Mouse (Mus musculus): ENCODE results near the gene Atp2c1. TPM values are rescaled to one million over a fixed set of nuclear protein-coding genes. Genes with fewer than 3 reads are reported as not detected.

Gene Atp2c1
- polyA plus RNA-seq, 1 experiment from 2014 or later = 54.8 TPM

GRCm38 (mm10) chr9:105379533-105380145 lies 147.5 kb downstream of the Atp2c1 start:
- Histone ChIP-seq H3K27ac (replicated peaks) (no peak overlapping the region), H3K9me3 (replicated peaks) (no peaks in the 10 kb centered on the region), H3K4me3 (no peak overlapping the region), H3K36me3 (no peaks in the 10 kb centered on the region), H3K27me3 (ENCODE audit: low read depth, poor library complexity, severe bottlenecking) (no peaks in the 10 kb centered on the region), H3K4me1 (peaks cover 3% of the 10 kb centered on the region; the same call in 1 of the 2 replicates)
- no peak for DNase-seq (ENCODE audit: low spot score)
- 84% methylated on average over 8 of the region's 8 CpGs for WGBS

DNA sequence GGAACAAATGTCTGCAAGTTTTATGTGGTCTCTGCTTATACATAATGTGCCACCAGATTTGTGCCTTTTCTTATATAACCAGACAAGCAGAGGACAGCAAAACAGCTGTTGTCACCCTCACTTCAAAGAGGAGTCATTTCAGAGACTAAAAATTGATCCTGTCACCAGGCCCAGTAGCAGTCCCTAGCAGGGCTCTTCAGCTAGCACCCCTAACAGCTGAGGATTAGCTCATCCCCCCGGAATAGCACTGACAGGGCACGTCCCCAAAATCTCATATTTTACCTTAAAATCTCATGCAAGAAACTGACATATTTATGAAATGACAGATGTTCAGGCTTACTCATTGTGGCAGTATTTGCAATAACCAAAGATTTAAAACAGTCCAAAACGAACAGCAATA lies 149.5 kb downstream of the Atp2c1 start:
- Histone ChIP-seq H3K27ac (replicated peaks) (no peak overlapping the region), H3K4me3 (no peak overlapping the region), H3K36me3 (no peaks in the 10 kb centered on the region), H3K9me3 (replicated peaks) (no peaks in the 10 kb centered on the region), H3K4me1 (peaks cover 3% of the 10 kb centered on the region; the same call in 1 of the 2 replicates), H3K27me3 (ENCODE audit: low read depth, poor library complexity, severe bottlenecking) (no peaks in the 10 kb centered on the region)
- 84% methylated on average over 3 of the region's 3 CpGs for WGBS
- no peak for DNase-seq (ENCODE audit: low spot score)

DNA sequence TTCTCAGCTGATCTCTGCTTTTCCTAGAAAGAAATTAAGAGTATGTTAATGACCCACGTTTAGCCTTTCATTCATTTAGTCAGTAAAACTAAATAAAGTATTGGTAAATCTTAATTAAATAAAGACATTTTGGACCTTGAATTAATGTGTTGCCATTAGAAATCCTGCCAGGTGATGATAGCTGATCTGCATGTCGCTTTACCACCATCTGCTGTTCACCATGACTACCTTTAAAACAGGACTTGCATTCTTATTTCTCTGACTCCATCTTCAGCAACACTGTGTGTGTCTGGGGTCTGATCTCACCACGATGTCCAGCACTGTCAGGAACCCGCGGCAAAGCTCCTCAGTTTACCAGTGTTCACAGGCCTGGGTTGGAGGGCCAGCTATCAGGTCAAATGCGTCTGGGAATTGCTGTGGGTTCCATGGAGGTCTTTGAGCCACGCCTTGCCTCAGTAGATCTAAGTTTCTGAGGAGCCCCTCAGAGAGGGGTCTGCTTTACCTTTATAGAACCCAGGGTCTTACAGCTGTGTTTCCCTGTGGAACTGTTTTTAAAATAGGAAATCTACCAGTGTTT lies 150.1 kb downstream of the Atp2c1 start:
- WGBS = 84% methylated on average over 7 of the region's 7 CpGs
- H3K27ac ChIP-seq (replicated peaks) = no peak overlapping the region
- no peak for DNase-seq (ENCODE audit: low spot score)

DNA sequence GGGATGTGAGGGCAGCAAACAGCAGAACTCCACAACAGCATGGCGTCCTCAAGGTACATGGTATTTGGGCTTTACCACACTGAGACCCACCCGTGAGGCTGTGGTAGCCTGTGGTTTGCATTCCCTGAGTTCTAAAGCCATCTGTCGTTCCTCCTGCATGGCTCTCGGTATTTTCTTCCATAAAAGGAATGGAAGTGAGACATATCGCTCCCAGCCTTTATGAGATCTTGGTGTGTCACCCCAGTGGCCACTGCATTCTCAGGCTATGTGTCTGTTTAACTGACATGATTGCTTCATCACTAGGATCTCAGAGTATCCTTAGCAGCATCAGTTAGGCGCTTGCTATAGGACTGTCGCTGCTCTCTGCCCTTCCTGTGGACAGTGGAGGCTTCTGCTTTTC lies 150.7 kb downstream of the Atp2c1 start:
- peaks cover 3% of the 10 kb centered on the region; the same call in 1 of the 2 replicates for H3K4me1 ChIP-seq
- H3K27ac ChIP-seq (replicated peaks) = no peak overlapping the region

More for the DNA sequence above, 150.1 kb downstream of the Atp2c1 start:
- H3K4me1 ChIP-seq = peaks cover 3% of the 10 kb centered on the region; the same call in 1 of the 2 replicates
- H3K9me3 ChIP-seq (replicated peaks) = no peaks in the 10 kb centered on the region
- no peaks in the 10 kb centered on the region for H3K36me3 ChIP-seq
- no peak overlapping the region for H3K4me3 ChIP-seq
- no peaks in the 10 kb centered on the region for H3K27me3 ChIP-seq (ENCODE audit: low read depth, poor library complexity, severe bottlenecking)

GRCm38 (mm10) chr9:105374361-105374760 lies 152.8 kb downstream of the Atp2c1 start:
- 76% methylated on average over 5 of the region's 5 CpGs for WGBS
- Histone ChIP-seq H3K27me3 (ENCODE audit: low read depth, poor library complexity, severe bottlenecking) (no peaks in the 10 kb centered on the region), H3K36me3 (no peaks in the 10 kb centered on the region), H3K4me1 (no peaks in the 10 kb centered on the region), H3K4me3 (no peak overlapping the region), H3K27ac (replicated peaks) (no peak overlapping the region), H3K9me3 (replicated peaks) (no peaks in the 10 kb centered on the region)
- no peak for DNase-seq (ENCODE audit: low spot score)

More for the DNA sequence above, 150.7 kb downstream of the Atp2c1 start:
- Histone ChIP-seq H3K27me3 (ENCODE audit: low read depth, poor library complexity, severe bottlenecking) (no peaks in the 10 kb centered on the region), H3K9me3 (replicated peaks) (no peaks in the 10 kb centered on the region), H3K36me3 (no peaks in the 10 kb centered on the region), H3K4me3 (no peak overlapping the region)
- no peak for DNase-seq (ENCODE audit: low spot score)
- 82% methylated on average over 7 of the region's 7 CpGs for WGBS

- H3K4me1 ChIP-seq = no peaks in the 10 kb centered on the region
- no peaks in the 10 kb centered on the region for H3K36me3 ChIP-seq
- DNase-seq (ENCODE audit: low spot score) = no peak
- WGBS = 95% methylated on average over 3 of the region's 3 CpGs
- no peak overlapping the region for H3K4me3 ChIP-seq
- no peaks in the 10 kb centered on the region for H3K9me3 ChIP-seq (replicated peaks)
- no peak overlapping the region for H3K27ac ChIP-seq (replicated peaks)
- H3K27me3 ChIP-seq (ENCODE audit: low read depth, poor library complexity, severe bottlenecking) = no peaks in the 10 kb centered on the region
Observed at GRCm38 (mm10) chr9:105368605-105369004, 158.5 kb downstream of the Atp2c1 start.

GRCm38 (mm10) chr9:105366199-105366598 lies 160.9 kb downstream of the Atp2c1 start:
- Histone ChIP-seq H3K27ac (replicated peaks) (no peak overlapping the region), H3K4me3 (no peak overlapping the region), H3K4me1 (no peaks in the 10 kb centered on the region), H3K36me3 (no peaks in the 10 kb centered on the region), H3K27me3 (ENCODE audit: low read depth, poor library complexity, severe bottlenecking) (no peaks in the 10 kb centered on the region), H3K9me3 (replicated peaks) (no peaks in the 10 kb centered on the region)
- DNase-seq (ENCODE audit: low spot score) = no peak
- WGBS = 93% methylated on average over 4 of the region's 4 CpGs

- WGBS = 83% methylated on average over 5 of the region's 5 CpGs
- H3K4me1 ChIP-seq = no peaks in the 10 kb centered on the region
- no peaks in the 10 kb centered on the region for H3K36me3 ChIP-seq
- H3K27me3 ChIP-seq (ENCODE audit: low read depth, poor library complexity, severe bottlenecking) = no peaks in the 10 kb centered on the region
- no peaks in the 10 kb centered on the region for H3K9me3 ChIP-seq (replicated peaks)
- DNase-seq (ENCODE audit: low spot score) = no peak
- H3K27ac ChIP-seq (replicated peaks) = no peak overlapping the region
- H3K4me3 ChIP-seq = no peak overlapping the region
Observed at GRCm38 (mm10) chr9:105363520-105364231, 163.4 kb downstream of the Atp2c1 start.

DNA sequence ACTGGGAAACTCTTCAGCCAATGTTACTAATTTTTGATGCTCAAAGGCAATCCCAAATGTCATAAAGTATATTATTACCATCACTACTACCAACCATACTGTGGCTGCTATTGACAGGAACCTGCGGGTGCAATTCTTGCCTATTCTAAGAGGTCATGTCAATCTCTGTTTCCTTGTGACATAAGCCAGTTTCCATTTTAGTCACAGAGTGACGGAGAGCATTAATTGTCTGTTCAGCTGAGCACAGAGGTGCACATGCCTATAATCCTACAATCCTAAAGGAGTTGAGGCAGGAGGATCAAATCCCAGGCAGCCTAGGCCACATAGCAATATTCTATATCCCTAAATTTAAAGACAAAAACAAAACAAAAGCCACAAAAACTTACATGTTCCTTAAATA lies 164.9 kb downstream of the Atp2c1 start:
- Histone ChIP-seq H3K4me1 (no peaks in the 10 kb centered on the region), H3K4me3 (no peak overlapping the region), H3K36me3 (no peaks in the 10 kb centered on the region), H3K27ac (replicated peaks) (no peak overlapping the region), H3K9me3 (replicated peaks) (no peaks in the 10 kb centered on the region), H3K27me3 (ENCODE audit: low read depth, poor library complexity, severe bottlenecking) (no peaks in the 10 kb centered on the region)
- DNase-seq (ENCODE audit: low spot score) = no peak
- 84% methylated on average over 2 of the region's 2 CpGs for WGBS

Other genes with a start within 250 kb of the Atp2c1 start
- 14.9 and 15.1 TPM in 2 replicates for gene Aste1, start 131.9 kb downstream of the Atp2c1 start, polyA plus RNA-seq (2016; fragmentation: Nextera tagmentation; extraction: Ambion mirVana)
- gene Nek11, start 131.8 kb downstream of the Atp2c1 start, polyA plus RNA-seq (2016; fragmentation: Nextera tagmentation; extraction: Ambion mirVana) = 0.37 and 0.44 TPM in 2 replicates
- gene Pik3r4, start 115.7 kb upstream of the Atp2c1 start, polyA plus RNA-seq (2016; fragmentation: Nextera tagmentation; extraction: Ambion mirVana) = 23.9 and 24.0 TPM in 2 replicates